Mouse (Mus musculus): ENCODE data around the gene Fgf5. TPM values are rescaled to one million over a fixed set of nuclear protein-coding genes. Genes with fewer than 3 reads are reported as not detected.

Fgf5 gene
- polyA plus RNA-seq, 1 experiment, result not detected

DNA sequence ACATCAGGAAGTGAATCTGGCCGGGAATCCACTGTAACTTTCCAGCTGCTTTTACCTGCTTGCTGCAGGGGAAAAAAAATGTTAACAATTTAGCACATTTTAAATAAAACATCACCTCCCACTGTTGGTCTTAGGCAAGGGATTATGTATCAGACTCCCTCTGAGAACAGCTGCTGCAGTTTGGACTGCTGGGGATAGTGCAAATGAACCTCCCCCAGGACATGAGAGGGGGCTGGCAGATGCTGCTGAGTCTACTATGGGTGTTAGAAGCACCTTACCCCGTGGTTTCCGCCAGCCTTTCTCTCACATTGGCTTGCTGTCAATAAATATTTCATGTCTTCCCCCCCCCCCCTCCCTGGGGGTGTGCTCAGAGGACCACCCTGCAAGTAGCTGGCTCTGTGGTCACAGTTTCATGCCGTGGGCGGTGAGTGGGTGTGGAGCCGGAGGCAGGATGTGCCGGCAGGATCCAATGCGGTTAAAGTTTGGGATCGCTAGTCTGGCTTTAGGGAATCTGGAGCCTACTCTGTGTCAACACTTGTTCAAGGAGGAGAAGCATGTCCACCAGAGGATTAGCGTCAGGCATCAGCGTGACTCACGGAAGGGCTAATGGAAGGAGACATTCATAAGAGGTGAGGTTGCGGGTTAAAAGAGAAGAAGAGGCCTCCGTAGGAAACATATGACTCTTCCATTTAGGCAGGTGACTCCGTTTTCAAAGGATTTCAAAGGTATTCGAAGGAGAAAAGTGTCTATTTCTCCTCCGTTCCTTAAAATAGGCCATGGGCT lies 29.9 kb downstream of the Fgf5 start:
- 48% methylated on average over 17 of the region's 17 CpGs for WGBS
- Histone ChIP-seq H3K4me1 (ENCODE audit: control insufficient read depth, insufficient read depth, low read length) (no peaks in the 10 kb centered on the region), H3K4me3 (replicated peaks; ENCODE audit: control insufficient read depth, low read depth, low read length) (no peak overlapping the region), H3K27ac (ENCODE audit: control insufficient read depth, insufficient read depth, low read depth, low read length, poor library complexity) (no peak overlapping the region)
- no peak for TF ChIP-seq CTCF (IDR thresholded peaks at IDR 0.05; ENCODE audit: control insufficient read depth, insufficient read depth, low read length)
- TF ChIP-seq POLR2A (IDR thresholded peaks at IDR 0.05; ENCODE audit: borderline replicate concordance, control insufficient read depth, low read depth, low read length), result no peak

DNA sequence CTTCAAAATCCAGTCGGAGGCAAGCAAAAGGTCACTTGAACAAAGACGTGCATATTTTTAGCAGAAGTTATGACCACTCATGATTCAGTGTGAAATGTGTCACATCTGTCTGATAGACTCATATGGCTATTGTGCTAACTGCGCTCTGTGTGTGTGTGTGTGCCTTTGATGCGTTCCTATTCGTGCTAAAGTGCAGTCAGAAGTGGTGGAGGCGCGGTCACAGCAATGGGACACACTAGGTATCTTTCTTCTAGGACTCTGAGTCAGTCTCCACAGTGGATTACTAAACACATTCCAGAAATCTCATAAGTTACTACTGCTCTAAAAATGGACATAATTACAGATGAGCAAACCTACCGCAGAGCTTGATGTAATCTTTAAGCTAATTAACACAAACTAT lies 36.7 kb downstream of the Fgf5 start:
- Histone ChIP-seq H3K27ac (ENCODE audit: control insufficient read depth, insufficient read depth, low read depth, low read length, poor library complexity) (no peak overlapping the region), H3K4me3 (replicated peaks; ENCODE audit: control insufficient read depth, low read depth, low read length) (no peak overlapping the region), H3K4me1 (ENCODE audit: control insufficient read depth, insufficient read depth, low read length) (no peaks in the 10 kb centered on the region)
- TF ChIP-seq POLR2A (IDR thresholded peaks at IDR 0.05; ENCODE audit: borderline replicate concordance, control insufficient read depth, low read depth, low read length) (no peak), CTCF (IDR thresholded peaks at IDR 0.05; ENCODE audit: control insufficient read depth, insufficient read depth, low read length) (no peak)
- WGBS, result 78% methylated on average over 8 of the region's 8 CpGs

DNA sequence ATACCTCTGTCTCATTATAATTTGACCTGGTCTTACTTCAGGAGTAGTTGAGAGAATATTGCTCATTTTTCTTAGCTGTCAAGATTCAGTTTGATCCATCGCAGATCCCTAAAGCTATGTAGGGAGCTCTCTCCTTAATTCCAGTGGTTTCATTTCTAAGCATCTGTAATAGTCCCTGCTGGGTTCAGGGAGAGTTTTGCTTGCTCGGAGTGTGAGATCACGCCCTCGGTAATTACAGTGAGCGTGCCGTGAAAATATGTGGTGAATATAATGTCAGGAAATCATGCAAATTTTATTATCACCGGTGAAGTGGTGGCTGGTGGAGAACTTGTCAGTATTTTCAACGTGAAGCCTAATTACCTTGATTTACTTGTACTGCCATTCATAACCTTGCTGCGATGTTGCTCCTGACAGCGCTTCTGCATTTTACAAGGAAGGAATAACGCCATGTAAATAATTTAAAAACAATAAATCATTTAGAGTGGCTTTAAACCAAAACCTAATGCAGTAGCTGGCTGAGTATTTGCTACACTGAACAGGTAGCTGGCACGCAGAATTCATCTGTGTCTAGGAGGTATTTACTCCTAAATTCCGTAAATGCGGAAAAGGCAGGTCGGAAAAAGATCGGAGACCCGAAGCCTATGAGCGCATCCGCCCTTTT lies 38.5 kb downstream of the Fgf5 start:
- Histone ChIP-seq H3K4me3 (replicated peaks; ENCODE audit: control insufficient read depth, low read depth, low read length) (no peak overlapping the region), H3K4me1 (ENCODE audit: control insufficient read depth, insufficient read depth, low read length) (no peaks in the 10 kb centered on the region), H3K27ac (ENCODE audit: control insufficient read depth, insufficient read depth, low read depth, low read length, poor library complexity) (no peak overlapping the region)
- WGBS, result 6% methylated on average over 19 of the region's 19 CpGs
- no peak for TF ChIP-seq POLR2A (IDR thresholded peaks at IDR 0.05; ENCODE audit: borderline replicate concordance, control insufficient read depth, low read depth, low read length)
- TF ChIP-seq CTCF (IDR thresholded peaks at IDR 0.05; ENCODE audit: control insufficient read depth, insufficient read depth, low read length), result no peak

DNA sequence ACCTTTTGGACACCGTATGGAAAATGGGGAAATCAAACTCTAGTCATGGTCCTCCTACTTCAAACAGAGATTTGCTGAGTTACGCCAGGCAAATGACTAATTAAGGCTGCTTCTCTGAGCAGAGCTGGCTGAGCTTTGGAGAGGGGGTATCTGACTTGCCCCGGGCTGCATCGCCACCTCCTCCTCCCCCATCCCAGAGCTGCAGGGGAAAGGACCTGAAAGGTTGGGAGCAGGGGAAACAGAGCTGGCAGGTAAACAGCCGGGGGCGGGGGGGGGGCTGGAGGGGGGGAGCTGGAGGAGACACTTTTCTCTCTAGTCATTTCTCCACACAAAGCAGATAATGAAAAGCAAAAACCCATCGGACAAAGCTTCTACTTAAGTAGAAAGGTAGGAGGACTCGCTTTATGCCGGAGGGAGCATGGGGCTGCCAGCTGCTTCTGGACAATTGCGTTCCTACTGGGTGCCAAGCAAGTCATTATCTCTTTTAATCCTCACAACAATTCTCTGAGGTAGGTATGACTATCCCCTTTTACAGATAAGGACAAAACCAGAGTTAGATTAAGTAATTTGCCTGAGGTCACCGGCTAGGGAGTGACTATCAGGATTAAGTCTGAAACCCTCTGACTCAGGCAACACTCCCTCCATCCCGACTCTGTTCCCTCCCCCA lies 39.2 kb downstream of the Fgf5 start:
- Histone ChIP-seq H3K4me1 (ENCODE audit: control insufficient read depth, insufficient read depth, low read length) (no peaks in the 10 kb centered on the region), H3K4me3 (replicated peaks; ENCODE audit: control insufficient read depth, low read depth, low read length) (no peak overlapping the region), H3K27ac (ENCODE audit: control insufficient read depth, insufficient read depth, low read depth, low read length, poor library complexity) (no peak overlapping the region)
- no peak for TF ChIP-seq POLR2A (IDR thresholded peaks at IDR 0.05; ENCODE audit: borderline replicate concordance, control insufficient read depth, low read depth, low read length)
- WGBS, result 8% methylated on average over 12 of the region's 12 CpGs

DNA sequence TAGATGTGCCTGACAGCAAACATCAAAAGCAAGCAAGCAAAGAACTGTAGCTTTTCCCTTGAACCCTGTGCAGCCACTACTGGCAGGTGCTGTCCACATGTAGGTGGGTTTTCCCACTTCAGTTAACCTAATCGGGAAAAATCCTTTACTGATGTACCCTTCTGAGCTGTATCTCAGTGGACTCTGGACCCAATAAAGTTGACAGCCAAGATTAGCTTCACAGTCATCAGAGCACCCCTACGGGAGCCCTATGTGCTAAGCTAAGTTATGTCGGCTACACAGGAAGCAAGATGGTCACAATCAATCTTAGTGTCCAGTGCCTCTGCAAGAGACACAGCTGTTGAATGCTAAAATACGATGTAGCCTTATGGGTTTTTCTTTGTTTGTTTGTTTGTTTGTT lies 46.1 kb downstream of the Fgf5 start:
- Histone ChIP-seq H3K4me1 (ENCODE audit: control insufficient read depth, insufficient read depth, low read length) (no peaks in the 10 kb centered on the region), H3K27ac (ENCODE audit: control insufficient read depth, insufficient read depth, low read depth, low read length, poor library complexity) (no peak overlapping the region), H3K4me3 (replicated peaks; ENCODE audit: control insufficient read depth, low read depth, low read length) (no peak overlapping the region)
- TF ChIP-seq CTCF (IDR thresholded peaks at IDR 0.05; ENCODE audit: control insufficient read depth, insufficient read depth, low read length) (no peak), POLR2A (IDR thresholded peaks at IDR 0.05; ENCODE audit: borderline replicate concordance, control insufficient read depth, low read depth, low read length) (no peak)
- 84% methylated on average over 4 of the region's 4 CpGs for WGBS

DNA sequence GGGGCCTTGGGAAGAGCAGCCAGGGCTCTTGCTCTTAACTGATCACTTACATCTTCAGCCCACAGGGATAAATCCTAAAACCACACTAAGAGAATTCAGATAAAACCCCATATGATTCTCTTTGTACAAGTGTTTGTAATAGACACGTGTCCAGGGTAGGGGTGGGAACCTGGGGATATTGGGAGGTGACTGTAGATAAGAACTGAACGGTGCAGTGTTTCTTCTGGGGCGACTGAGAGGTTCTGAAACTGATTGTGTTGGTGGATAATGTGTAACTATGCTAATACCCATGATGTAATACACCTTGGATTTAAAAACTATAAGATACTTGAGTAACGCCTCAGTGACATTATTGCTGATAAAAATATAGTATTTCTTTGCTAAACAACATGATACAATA lies 51.7 kb downstream of the Fgf5 start:
- H3K4me1 ChIP-seq (ENCODE audit: control insufficient read depth, insufficient read depth, low read length), result no peaks in the 10 kb centered on the region
- H3K4me3 ChIP-seq (replicated peaks; ENCODE audit: control insufficient read depth, low read depth, low read length), result no peak overlapping the region
- 72% methylated on average over 4 of the region's 4 CpGs for WGBS
- H3K27ac ChIP-seq (ENCODE audit: control insufficient read depth, insufficient read depth, low read depth, low read length, poor library complexity), result no peak overlapping the region
- TF ChIP-seq CTCF (IDR thresholded peaks at IDR 0.05; ENCODE audit: control insufficient read depth, insufficient read depth, low read length) (no peak), POLR2A (IDR thresholded peaks at IDR 0.05; ENCODE audit: borderline replicate concordance, control insufficient read depth, low read depth, low read length) (no peak)

DNA sequence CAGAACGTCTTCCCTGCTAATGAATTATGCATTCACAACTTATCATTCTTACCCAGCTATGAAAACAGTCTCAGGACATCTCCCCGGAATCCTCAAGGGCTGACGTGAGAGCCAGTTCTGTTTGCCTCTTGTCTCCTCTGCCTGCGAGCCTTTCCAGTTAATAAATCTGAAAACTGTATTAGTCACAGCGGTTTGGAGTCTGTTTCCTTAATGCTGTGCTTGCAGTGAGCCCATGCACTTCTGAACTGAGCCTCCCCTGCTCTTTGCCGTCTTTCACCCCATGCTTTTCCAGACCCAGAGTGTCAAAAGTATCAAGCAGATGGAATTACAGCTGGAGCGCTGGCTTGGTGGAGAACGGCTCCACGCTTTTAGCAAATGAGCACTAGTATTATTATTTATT lies 52.5 kb downstream of the Fgf5 start:
- no peaks in the 10 kb centered on the region for H3K4me1 ChIP-seq (ENCODE audit: control insufficient read depth, insufficient read depth, low read length)
- 76% methylated on average over 9 of the region's 9 CpGs for WGBS
- no peak overlapping the region for H3K4me3 ChIP-seq (replicated peaks; ENCODE audit: control insufficient read depth, low read depth, low read length)
- no peak overlapping the region for H3K27ac ChIP-seq (ENCODE audit: control insufficient read depth, insufficient read depth, low read depth, low read length, poor library complexity)
- TF ChIP-seq CTCF (IDR thresholded peaks at IDR 0.05; ENCODE audit: control insufficient read depth, insufficient read depth, low read length) (no peak), POLR2A (IDR thresholded peaks at IDR 0.05; ENCODE audit: borderline replicate concordance, control insufficient read depth, low read depth, low read length) (no peak)

DNA sequence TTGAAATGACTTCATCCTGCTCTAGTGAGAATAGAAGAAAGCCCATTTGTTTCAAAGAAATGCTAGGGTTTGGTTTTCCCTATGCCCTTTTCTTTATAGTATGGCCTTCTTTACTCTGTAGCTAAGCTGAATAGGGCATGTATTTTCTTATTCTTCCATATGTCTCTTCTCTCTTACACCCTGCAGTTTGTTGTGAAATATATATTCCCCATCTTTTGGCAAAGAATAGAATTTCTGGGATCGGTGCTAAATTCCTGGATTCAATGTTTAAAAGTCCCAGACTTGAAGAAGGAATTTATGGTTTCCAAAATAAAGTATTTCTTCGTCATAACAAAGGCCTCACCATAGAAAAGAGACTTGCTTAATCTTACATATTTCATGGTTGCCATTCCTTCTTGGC lies 72.6 kb downstream of the Fgf5 start:
- TF ChIP-seq POLR2A (IDR thresholded peaks at IDR 0.05; ENCODE audit: borderline replicate concordance, control insufficient read depth, low read depth, low read length) (no peak), CTCF (IDR thresholded peaks at IDR 0.05; ENCODE audit: control insufficient read depth, insufficient read depth, low read length) (no peak)
- Histone ChIP-seq H3K4me3 (replicated peaks; ENCODE audit: control insufficient read depth, low read depth, low read length) (no peak overlapping the region), H3K4me1 (ENCODE audit: control insufficient read depth, insufficient read depth, low read length) (no peaks in the 10 kb centered on the region), H3K27ac (ENCODE audit: control insufficient read depth, insufficient read depth, low read depth, low read length, poor library complexity) (no peak overlapping the region)
- WGBS, result 69% methylated on average over 2 of the region's 2 CpGs

Other genes starting within 250 kb of the Fgf5 start
- gene Antxr2, start 223.1 kb upstream of the Fgf5 start, polyA plus RNA-seq (2011; ENCODE audit: insufficient read depth, insufficient read length, low replicate concordance, missing spikeins), result 3.5 and 3.9 TPM in 2 replicates
- not detected in 2 replicates for gene Prdm8, start 87.0 kb upstream of the Fgf5 start, polyA plus RNA-seq (2011; ENCODE audit: insufficient read depth, insufficient read length, low replicate concordance, missing spikeins)
- gene Cfap299, start 75.1 kb downstream of the Fgf5 start, polyA plus RNA-seq (2011; ENCODE audit: insufficient read depth, insufficient read length, low replicate concordance, missing spikeins), result not detected in 2 replicates

Data from bone marrow, adult 2 months (tissue).